Mouse (Mus musculus) hematopoietic stem cell, adult 5-6 weeks (primary cell): ENCODE data around the gene Rsph1. TPM values are rescaled to one million over a fixed set of nuclear protein-coding genes. Genes with fewer than 3 reads are reported as not detected.

ENCODE experiments used
- total RNA-seq: library from RNA; stranded (forward); fragments of 172-1452, 232-1000 nt; gene quantifications from 2 replicates; pipeline ENCODE4 v1.2.3, GENCODE M21; 2017

Rsph1 gene
- total RNA-seq, 1 experiment from 2014 or later: 2.9 TPM

Other genes with a start within 250 kb of the Rsph1 start
- gene Abcg1, start 219.7 kb downstream of the Rsph1 start, total RNA-seq: 42.2 and 49.4 TPM in 2 replicates
- not detected in 2 replicates for gene Tff3, start 147.7 kb downstream of the Rsph1 start, total RNA-seq
- not detected in 2 replicates for gene Tff2, start 133.1 kb downstream of the Rsph1 start, total RNA-seq
- gene Tff1, start 112.1 kb downstream of the Rsph1 start, total RNA-seq: not detected in 2 replicates
- 6.0 and 6.4 TPM in 2 replicates for gene Tmprss3, start 78.4 kb downstream of the Rsph1 start, total RNA-seq
- gene Ubash3a, start 69.5 kb downstream of the Rsph1 start, total RNA-seq: 24.5 and 39.6 TPM in 2 replicates
- 12.0 and 44.0 TPM in 2 replicates for gene Slc37a1, start 9.4 kb upstream of the Rsph1 start, total RNA-seq
- gene Pde9a, start 108.8 kb upstream of the Rsph1 start, total RNA-seq: 0.38 and 2.6 TPM in 2 replicates
- gene Wdr4, start 242.6 kb upstream of the Rsph1 start, total RNA-seq: 17.9 and 25.9 TPM in 2 replicates
- gene Ndufv3, start 242.7 kb upstream of the Rsph1 start, total RNA-seq: 127 and 203 TPM in 2 replicates